Mouse (Mus musculus) left cerebral cortex, postnatal 10 days (tissue): Measurements from ENCODE around the gene Dnajc27. TPM values are rescaled to one million over a fixed set of nuclear protein-coding genes. Genes with fewer than 3 reads are reported as not detected.

Experiments
- DNase-seq, 2 experiments: peaks; one replicate each; pipeline ENCODE4 v3.0.0; 2021 to 2022; ENCODE audit warnings: low spot score in 2 of 2, mixed read lengths in 1 of 2; ENCODE audit errors: extremely low spot score in 1 of 2
- intact Hi-C: fragments of 180-260 bp; cut with DNase I; formaldehyde crosslinking; loops from one replicate; pipeline ENCODE4 v1.15.1; 2025
- total RNA-seq, 2 experiments: library from RNA; stranded (reverse); gene quantifications; 2 replicates each; pipeline ENCODE4 v1.2.3; 2021

Dnajc27 gene
- total RNA-seq, 2 experiments from 2014 or later = 63.3 to 63.5 TPM

GRCm38 (mm10) chr12:4075407-4075806 lies 7.0 kb upstream of the Dnajc27 start:
- DNase-seq = no peak
- intact Hi-C loops = loop anchor here (10.0 kb wide), 1 partner anchor 411 kb away; no protein-coding TSS in a partner anchor

GRCm38 (mm10) chr12:4076383-4076782 lies 6.0 kb upstream of the Dnajc27 start:
- DNase-seq = no peak
- intact Hi-C loops = loop anchor here (10.0 kb wide), 1 partner anchor 412 kb away; no protein-coding TSS in a partner anchor

GRCm38 (mm10) chr12:4078069-4078468 lies 4.3 kb upstream of the Dnajc27 start:
- no peak for DNase-seq
- intact Hi-C loops = loop anchor here (10.0 kb wide), 1 partner anchor 413 kb away; no protein-coding TSS in a partner anchor

- DNase-seq = peak; percentile 73 to 77
- intact Hi-C loops = loop anchor here (1.0 to 2.0 kb wide), 2 partner anchors 97 to 152 kb away; no protein-coding TSS in a partner anchor
Observed at GRCm38 (mm10) chr12:4080311-4080710, 2.1 kb upstream of the Dnajc27 start.

GRCm38 (mm10) chr12:4083441-4083840 lies 1.1 kb downstream of the Dnajc27 start:
- no peak for DNase-seq
- intact Hi-C loops = no loop called here

- peak; percentile 62 to 82 for DNase-seq
- intact Hi-C loops = loop anchor here (5.0 to 10.0 kb wide), 2 partner anchors 100 to 437 kb away; no protein-coding TSS in a partner anchor
Observed at GRCm38 (mm10) chr12:4107383-4107782, 25.0 kb downstream of the Dnajc27 start.

- DNase-seq = no peak
- intact Hi-C loops = no loop called here
Observed at GRCm38 (mm10) chr12:4116132-4116531, 33.7 kb downstream of the Dnajc27 start.

- intact Hi-C loops = no loop called here
- DNase-seq = no peak
Observed at GRCm38 (mm10) chr12:4117136-4117535, 34.8 kb downstream of the Dnajc27 start.

- peak; percentile 56 to 61 for DNase-seq
Observed at GRCm38 (mm10) chr12:4117579-4117978, 35.2 kb downstream of the Dnajc27 start.

GRCm38 (mm10) chr12:4127346-4127745 lies 45.0 kb downstream of the Dnajc27 start:
- no peak for DNase-seq
- intact Hi-C loops = no loop called here

More at GRCm38 (mm10) chr12:4117579-4117978, 35.2 kb downstream of the Dnajc27 start:
- intact Hi-C loops = no loop called here

- peak; percentile 53 to 86 for DNase-seq
- intact Hi-C loops = no loop called here
Observed at GRCm38 (mm10) chr12:4132941-4133846, 50.8 kb downstream of the Dnajc27 start, which contains the start of gene Adcy3. Adcy3 (plus strand) TSS chr12:4133103.

- no peak for DNase-seq
- intact Hi-C loops = no loop called here
Observed at GRCm38 (mm10) chr12:4133847-4134212, 51.4 kb downstream of the Dnajc27 start.

GRCm38 (mm10) chr12:4143179-4143578 lies 60.8 kb downstream of the Dnajc27 start:
- intact Hi-C loops = no loop called here
- DNase-seq = no peak

- no peak for DNase-seq
- intact Hi-C loops = no loop called here
Observed at GRCm38 (mm10) chr12:4150936-4151335, 68.6 kb downstream of the Dnajc27 start.

GRCm38 (mm10) chr12:4151969-4152368 lies 69.6 kb downstream of the Dnajc27 start:
- intact Hi-C loops = no loop called here
- DNase-seq = no peak

- no peak for DNase-seq
- intact Hi-C loops = no loop called here
Observed at GRCm38 (mm10) chr12:4157466-4157865, 75.1 kb downstream of the Dnajc27 start.

GRCm38 (mm10) chr12:4158179-4158578 lies 75.8 kb downstream of the Dnajc27 start:
- intact Hi-C loops = no loop called here
- no peak for DNase-seq

GRCm38 (mm10) chr12:4158868-4159632 lies 76.7 kb downstream of the Dnajc27 start:
- DNase-seq = no peak
- intact Hi-C loops = no loop called here
